Mouse (Mus musculus): Measurements from ENCODE around the gene Nup50.

Nup50 gene

GRCm38 (mm10) chr15:84987874-84988825, 64.9 kb downstream of the Nup50 start, which contains the start of gene 5031439G07Rik:
TSS of gene 5031439G07Rik (minus strand) at chr15:84988551.
- in situ Hi-C loops (cut with MseI, MboI), result no loop called here

DNA sequence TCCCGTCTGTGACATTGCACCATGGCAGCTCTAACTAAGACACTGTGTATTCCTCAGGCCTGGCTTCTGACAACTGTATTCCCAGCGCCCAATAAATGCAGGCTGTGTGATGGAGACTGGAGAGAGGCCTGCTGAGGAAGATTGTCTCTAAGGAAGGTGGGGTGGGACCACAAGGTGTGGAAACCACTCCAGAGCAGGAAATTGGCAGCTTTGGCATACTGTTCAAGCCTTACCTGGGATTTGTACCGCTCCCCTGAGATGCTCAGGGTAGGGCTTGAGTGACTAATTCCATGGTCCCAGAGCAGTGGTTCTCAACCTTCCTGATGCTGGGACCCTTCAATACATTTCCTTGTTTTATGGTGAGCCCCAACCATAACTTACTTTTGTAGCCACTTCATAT, 65.9 kb downstream of the Nup50 start:
- in situ Hi-C loops (cut with MseI, MboI), result no loop called here

DNA sequence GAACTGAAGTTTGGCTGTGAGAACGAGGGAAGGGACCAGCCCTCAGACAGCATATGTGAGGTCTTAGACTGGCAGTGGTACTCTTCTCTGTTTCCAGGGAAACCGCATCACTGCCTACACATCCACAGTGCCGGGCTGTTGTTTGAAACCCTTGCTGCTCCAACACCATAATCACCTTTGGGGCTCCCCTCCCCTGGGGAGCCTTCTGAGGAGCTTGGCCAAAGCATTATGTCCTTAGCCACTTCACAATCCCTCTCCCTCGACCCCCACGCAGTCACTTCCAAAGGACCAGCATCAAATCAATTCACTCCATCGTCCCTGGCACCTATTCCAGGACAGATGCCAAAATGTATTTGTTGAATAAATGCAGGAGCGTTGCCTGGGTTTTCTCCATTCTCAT, 66.6 kb downstream of the Nup50 start:
- in situ Hi-C loops (cut with MseI, MboI), result no loop called here
